Mouse (Mus musculus): ENCODE data around the gene Phrf1. TPM values are rescaled to one million over a fixed set of nuclear protein-coding genes. Genes with fewer than 3 reads are reported as not detected.

The Phrf1 gene
- total and polyA plus RNA-seq, 2 experiments from 2014 or later, result 20.4 to 28.9 TPM

- Histone ChIP-seq H3K36me3 (replicated peaks; ENCODE audit: control insufficient read depth, insufficient read depth, low read length) (no peaks in the 10 kb centered on the region), H3K4me2 (ENCODE audit: low read depth, low read length) (no peak overlapping the region), H3K27me3 (ENCODE audit: control insufficient read depth, insufficient read depth, low read length) (no peaks in the 10 kb centered on the region), H3K4me3 (ENCODE audit: low read depth, low read length) (no peak overlapping the region), H3K4me1 (ENCODE audit: control insufficient read depth, insufficient read depth) (no peaks in the 10 kb centered on the region), H3K9ac (replicated peaks; ENCODE audit: low read depth, low read length) (no peak overlapping the region), H3K9me3 (replicated peaks; ENCODE audit: control insufficient read depth, low read length) (no peaks in the 10 kb centered on the region), H3K27ac (ENCODE audit: low read depth) (no peak overlapping the region)
- no peak for ATAC-seq (ENCODE audit: insufficient read depth, low read depth)
- TF ChIP-seq EP300 (IDR thresholded peaks at IDR 0.05; ENCODE audit: low read depth), result no peak
- TF ChIP-seq CTCF (IDR thresholded peaks at IDR 0.05; ENCODE audit: low read depth), result no peak
- DNase-seq (ENCODE audit: low spot score), result no peak
- WGBS, result 80% methylated on average over 18 of the region's 18 CpGs
Measured at GRCm38 (mm10) chr7:141206182-141206937, 22.2 kb upstream of the Phrf1 start.

- no peaks in the 10 kb centered on the region for H3K9me3 ChIP-seq (replicated peaks; ENCODE audit: control insufficient read depth, low read length)
- H3K27me3 ChIP-seq (ENCODE audit: control insufficient read depth, insufficient read depth, low read length), result no peaks in the 10 kb centered on the region
- H3K4me1 ChIP-seq (ENCODE audit: control insufficient read depth, insufficient read depth), result no peaks in the 10 kb centered on the region
- H3K4me3 ChIP-seq (ENCODE audit: low read depth, low read length), result no peak overlapping the region
- no peak for DNase-seq (ENCODE audit: low spot score)
- no peak overlapping the region for H3K9ac ChIP-seq (replicated peaks; ENCODE audit: low read depth, low read length)
- no peaks in the 10 kb centered on the region for H3K36me3 ChIP-seq (replicated peaks; ENCODE audit: control insufficient read depth, insufficient read depth, low read length)
- WGBS, result 72% methylated on average over 3 of the region's 3 CpGs
- TF ChIP-seq CTCF (IDR thresholded peaks at IDR 0.05; ENCODE audit: low read depth) (no peak), EP300 (IDR thresholded peaks at IDR 0.05; ENCODE audit: low read depth) (no peak)
- H3K27ac ChIP-seq (ENCODE audit: low read depth), result no peak overlapping the region
- no peak overlapping the region for H3K4me2 ChIP-seq (ENCODE audit: low read depth, low read length)
- ATAC-seq (ENCODE audit: insufficient read depth, low read depth), result no peak
Measured at GRCm38 (mm10) chr7:141209526-141209925, 19.1 kb upstream of the Phrf1 start.

GRCm38 (mm10) chr7:141210137-141210536 lies 18.4 kb upstream of the Phrf1 start:
- no peaks in the 10 kb centered on the region for H3K4me1 ChIP-seq (ENCODE audit: control insufficient read depth, insufficient read depth)
- DNase-seq (ENCODE audit: low spot score) (no peak), ATAC-seq (ENCODE audit: insufficient read depth, low read depth) (no peak)
- 67% methylated on average over 12 of the region's 12 CpGs for WGBS
- H3K36me3 ChIP-seq (replicated peaks; ENCODE audit: control insufficient read depth, insufficient read depth, low read length), result no peaks in the 10 kb centered on the region
- no peak for TF ChIP-seq EP300 (IDR thresholded peaks at IDR 0.05; ENCODE audit: low read depth)
- TF ChIP-seq CTCF (IDR thresholded peaks at IDR 0.05; ENCODE audit: low read depth), result no peak
- H3K9ac ChIP-seq (replicated peaks; ENCODE audit: low read depth, low read length), result no peak overlapping the region
- no peak overlapping the region for H3K27ac ChIP-seq (ENCODE audit: low read depth)
- no peak overlapping the region for H3K4me3 ChIP-seq (ENCODE audit: low read depth, low read length)
- no peaks in the 10 kb centered on the region for H3K9me3 ChIP-seq (replicated peaks; ENCODE audit: control insufficient read depth, low read length)
- no peak overlapping the region for H3K4me2 ChIP-seq (ENCODE audit: low read depth, low read length)
- H3K27me3 ChIP-seq (ENCODE audit: control insufficient read depth, insufficient read depth, low read length), result no peaks in the 10 kb centered on the region

- WGBS, result 88% methylated on average over 14 of the region's 14 CpGs
- no peak overlapping the region for H3K4me3 ChIP-seq (ENCODE audit: low read depth, low read length)
- no peaks in the 10 kb centered on the region for H3K9me3 ChIP-seq (replicated peaks; ENCODE audit: control insufficient read depth, low read length)
Measured at GRCm38 (mm10) chr7:141210606-141211131, 17.9 kb upstream of the Phrf1 start.

GRCm38 (mm10) chr7:141213133-141213532 lies 15.5 kb upstream of the Phrf1 start:
- H3K4me2 ChIP-seq (ENCODE audit: low read depth, low read length), result no peak overlapping the region
- no peaks in the 10 kb centered on the region for H3K27me3 ChIP-seq (ENCODE audit: control insufficient read depth, insufficient read depth, low read length)
- no peak for ATAC-seq (ENCODE audit: insufficient read depth, low read depth)
- H3K4me1 ChIP-seq (ENCODE audit: control insufficient read depth, insufficient read depth), result peaks cover 11% of the 10 kb centered on the region; the same call in 1 of the 2 replicates
- H3K27ac ChIP-seq (ENCODE audit: low read depth), result no peak overlapping the region
- no peak overlapping the region for H3K9ac ChIP-seq (replicated peaks; ENCODE audit: low read depth, low read length)
- no peaks in the 10 kb centered on the region for H3K36me3 ChIP-seq (replicated peaks; ENCODE audit: control insufficient read depth, insufficient read depth, low read length)
- DNase-seq (ENCODE audit: low spot score), result no peak
- WGBS, result 83% methylated on average over 3 of the region's 3 CpGs
- H3K9me3 ChIP-seq (replicated peaks; ENCODE audit: control insufficient read depth, low read length), result no peaks in the 10 kb centered on the region
- H3K4me3 ChIP-seq (ENCODE audit: low read depth, low read length), result no peak overlapping the region
- TF ChIP-seq CTCF (IDR thresholded peaks at IDR 0.05; ENCODE audit: low read depth) (no peak), EP300 (IDR thresholded peaks at IDR 0.05; ENCODE audit: low read depth) (no peak)

More at GRCm38 (mm10) chr7:141210606-141211131, 17.9 kb upstream of the Phrf1 start:
- TF ChIP-seq EP300 (IDR thresholded peaks at IDR 0.05; ENCODE audit: low read depth) (no peak), CTCF (IDR thresholded peaks at IDR 0.05; ENCODE audit: low read depth) (no peak)
- H3K4me1 ChIP-seq (ENCODE audit: control insufficient read depth, insufficient read depth), result no peaks in the 10 kb centered on the region
- no peak for DNase-seq (ENCODE audit: low spot score)
- H3K4me2 ChIP-seq (ENCODE audit: low read depth, low read length), result no peak overlapping the region
- no peak for ATAC-seq (ENCODE audit: insufficient read depth, low read depth)
- no peaks in the 10 kb centered on the region for H3K27me3 ChIP-seq (ENCODE audit: control insufficient read depth, insufficient read depth, low read length)
- H3K36me3 ChIP-seq (replicated peaks; ENCODE audit: control insufficient read depth, insufficient read depth, low read length), result no peaks in the 10 kb centered on the region
- H3K9ac ChIP-seq (replicated peaks; ENCODE audit: low read depth, low read length), result no peak overlapping the region
- H3K27ac ChIP-seq (ENCODE audit: low read depth), result no peak overlapping the region

Data from heart, postnatal 0 days (tissue).